Mouse (Mus musculus) frontal cortex, postnatal 10 days (tissue): ENCODE measurements around the gene Parp16.
A peak's percentile ranks its signal among the peaks of the same experiment; 100 is the strongest.
"Not testable (repeated sequence)": the region's sequence is repeated elsewhere in the genome, so short reads cannot be mapped to it uniquely, and the experiment has no call there.

ENCODE experiments used
- DNase-seq, 2 experiments: peaks; one replicate each; pipeline ENCODE4 v3.0.0; 2022; ENCODE audit warnings: low spot score in 2 of 2, mixed read lengths in 1 of 2

The Parp16 gene

DNA sequence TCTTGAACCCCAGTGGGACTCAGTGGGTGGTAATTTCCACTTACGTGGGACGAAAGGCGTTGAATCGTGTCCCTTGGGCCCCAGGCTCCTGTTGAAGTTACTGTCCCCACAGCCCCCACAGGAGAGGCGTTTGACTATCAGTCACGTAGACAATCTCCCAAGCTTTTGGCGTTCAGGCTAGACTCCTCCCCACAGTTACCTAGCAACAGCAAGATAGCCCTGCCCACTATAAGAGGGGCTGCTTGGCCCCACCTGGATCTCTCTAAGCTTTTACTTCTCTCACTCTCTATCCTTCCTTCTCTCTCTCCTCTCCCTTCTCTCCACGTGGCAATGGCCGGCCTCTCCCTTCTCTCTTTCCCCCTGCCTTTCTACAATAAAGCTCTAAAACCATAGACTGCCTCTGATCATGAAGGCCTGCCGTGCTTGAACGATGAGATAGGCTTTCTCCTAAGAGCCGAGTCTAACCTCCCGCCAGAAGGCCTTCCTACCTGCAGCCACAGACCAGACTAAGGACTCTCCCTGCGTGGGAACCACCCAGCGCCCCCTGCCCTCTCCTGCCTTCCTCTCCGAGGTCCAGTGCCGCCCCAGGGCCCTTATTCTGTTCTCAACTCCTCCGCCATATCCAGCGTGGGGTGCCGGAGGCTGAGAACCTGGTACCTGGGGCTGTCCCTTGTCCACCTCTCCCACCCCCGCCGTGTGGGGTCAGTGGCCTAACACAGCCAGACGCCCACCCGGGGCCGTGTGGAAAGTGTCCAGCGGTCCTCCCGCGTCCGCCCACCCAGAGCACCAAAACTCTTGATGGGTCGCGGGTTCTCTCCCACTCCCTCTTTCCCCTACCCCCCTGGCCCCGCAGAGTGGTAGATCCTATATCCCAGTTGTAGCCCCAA lies 13.4 kb downstream of the Parp16 start:
- no peak for DNase-seq

DNA sequence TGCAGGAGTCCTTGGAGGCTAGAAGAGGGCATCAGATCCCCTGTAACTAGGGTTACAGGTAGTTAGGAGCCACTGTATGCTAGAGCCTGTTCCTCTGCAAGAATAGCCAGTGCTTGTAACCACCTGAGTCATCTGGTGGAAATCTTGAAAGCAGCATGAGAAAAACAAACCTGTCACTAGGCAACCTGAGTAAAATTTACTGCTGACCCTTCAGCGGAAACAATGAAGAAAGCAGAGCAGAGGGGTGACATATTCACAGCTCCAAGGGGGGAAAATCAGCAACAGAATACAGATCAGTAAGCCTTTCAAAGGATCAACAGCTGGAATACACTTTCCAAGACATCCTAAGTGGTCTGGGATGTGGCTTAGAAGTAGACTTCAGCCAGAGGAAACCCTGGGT lies 16.4 kb downstream of the Parp16 start:
- DNase-seq, result no peak

DNA sequence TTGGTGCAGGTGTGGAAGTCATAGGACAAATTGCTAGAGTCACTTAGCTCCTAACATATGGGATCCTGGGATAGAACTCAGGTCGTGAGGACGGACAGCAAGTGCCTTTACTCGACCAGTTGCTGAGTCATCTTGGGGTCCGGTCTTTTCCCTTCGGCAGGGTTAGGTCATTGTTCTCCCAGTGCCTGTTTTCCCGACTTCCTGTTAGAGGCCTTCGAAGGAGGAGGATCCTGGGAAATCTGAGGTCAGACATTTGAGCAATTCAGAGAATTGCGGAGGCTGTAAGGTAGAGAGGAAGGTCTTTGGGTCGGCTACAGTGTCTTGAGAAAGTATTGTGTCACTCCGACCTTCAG lies 19.2 kb downstream of the Parp16 start:
- DNase-seq, result no peak

DNA sequence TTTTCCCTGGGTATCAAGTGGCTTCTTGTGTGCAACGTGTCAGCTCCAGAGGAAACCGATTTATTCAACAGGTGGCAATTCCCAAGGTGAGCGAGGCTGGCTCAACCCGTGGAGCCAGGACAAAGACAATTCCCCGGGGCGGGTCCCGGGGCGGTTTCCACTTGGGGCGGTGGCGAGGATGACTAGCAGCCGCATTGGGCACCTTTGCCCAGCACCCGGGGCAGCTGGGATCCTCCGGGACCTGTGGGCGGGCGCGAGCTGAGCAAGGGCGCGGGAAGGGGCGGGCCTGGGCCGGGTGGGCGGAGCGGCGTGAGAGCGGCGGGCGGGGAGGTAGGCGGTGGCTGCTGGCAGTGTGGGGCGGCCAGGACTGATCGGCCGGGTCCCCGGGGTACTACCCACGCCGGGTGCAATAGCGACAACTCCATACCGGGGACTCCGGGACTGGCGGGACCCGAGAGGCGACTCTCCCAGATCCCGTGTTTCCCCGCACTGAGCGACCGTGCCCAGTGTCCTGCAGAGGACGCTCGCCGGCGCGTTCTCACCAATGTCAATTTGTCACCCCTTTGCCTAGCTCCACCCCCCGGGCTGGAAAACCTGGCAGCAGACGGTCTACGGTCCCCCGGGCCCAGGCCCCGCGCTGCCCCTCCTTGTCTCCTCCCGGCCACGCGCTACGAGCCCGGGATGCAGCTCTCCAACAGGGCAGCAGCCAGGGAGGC lies 19.8 kb downstream of the Parp16 start:
- DNase-seq, result peak; percentile 66 to 81

DNA sequence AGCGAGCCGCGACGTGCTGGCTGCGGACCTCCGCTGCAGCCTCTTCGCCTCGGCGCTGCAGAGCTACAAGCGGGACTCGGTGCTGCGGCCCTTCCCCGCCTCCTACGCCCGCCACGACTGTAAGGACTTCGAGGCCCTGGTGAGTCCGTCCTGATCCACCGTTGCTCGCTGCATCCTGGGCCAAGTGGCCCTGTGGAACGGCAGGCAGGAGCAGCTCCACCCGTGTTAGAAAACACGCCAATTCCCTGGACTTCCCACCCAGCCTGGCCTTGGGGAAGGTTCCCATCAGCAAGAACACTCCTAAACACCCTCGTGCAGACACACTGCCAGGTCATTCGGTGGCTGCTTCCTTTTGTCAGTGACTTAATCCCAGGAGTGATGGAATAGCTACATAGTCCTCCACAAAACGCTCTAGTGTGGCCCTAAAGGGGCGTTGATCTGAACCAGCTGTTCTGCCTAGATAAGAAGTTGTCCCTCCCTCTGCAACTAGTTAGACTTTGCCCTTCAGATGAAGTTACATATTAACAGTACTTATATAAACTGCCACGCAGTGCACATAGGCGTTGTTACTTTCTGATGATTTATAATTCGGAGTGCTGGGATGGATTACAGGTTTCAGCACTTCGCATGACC lies 20.5 kb downstream of the Parp16 start:
- DNase-seq, result no peak

DNA sequence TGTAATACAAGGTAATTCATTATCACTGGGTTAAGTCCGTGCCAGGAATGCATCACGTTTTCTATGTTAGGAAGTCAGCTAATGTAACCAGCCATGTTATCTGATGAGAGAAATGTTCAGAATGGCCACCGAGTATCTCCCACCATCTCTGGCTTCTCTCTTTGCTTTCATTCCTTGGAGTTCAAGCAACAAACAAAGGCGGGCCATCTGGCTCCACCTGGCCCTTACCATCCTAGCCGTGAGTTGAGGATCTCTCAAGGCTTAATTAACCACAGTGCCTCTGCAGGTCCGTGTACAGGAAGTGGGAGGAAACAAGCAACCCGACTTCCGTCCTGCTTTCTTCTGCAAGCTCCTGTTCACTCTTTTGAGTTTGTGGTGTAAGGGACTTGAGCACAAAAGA lies 21.8 kb downstream of the Parp16 start:
- DNase-seq, result no peak

DNA sequence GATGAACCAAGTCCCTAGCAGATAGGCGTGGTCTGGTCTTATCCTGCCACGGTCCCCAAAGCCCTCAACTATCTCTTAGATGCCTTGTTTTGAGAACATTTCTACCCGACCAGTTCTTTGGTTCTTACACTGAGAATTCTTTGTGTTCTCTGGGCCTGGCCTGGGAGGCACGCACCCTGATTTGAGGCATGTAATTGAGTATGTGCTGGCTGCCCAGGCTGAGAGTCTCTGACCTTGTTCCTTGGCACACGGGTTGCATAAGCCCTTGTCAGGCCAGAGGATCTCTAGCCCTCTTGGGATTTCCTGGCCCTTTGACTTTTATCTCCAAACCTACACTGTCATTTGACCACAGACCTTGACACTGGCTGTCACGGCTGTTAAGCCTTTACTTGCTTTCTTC lies 22.5 kb downstream of the Parp16 start:
- no peak for DNase-seq

DNA sequence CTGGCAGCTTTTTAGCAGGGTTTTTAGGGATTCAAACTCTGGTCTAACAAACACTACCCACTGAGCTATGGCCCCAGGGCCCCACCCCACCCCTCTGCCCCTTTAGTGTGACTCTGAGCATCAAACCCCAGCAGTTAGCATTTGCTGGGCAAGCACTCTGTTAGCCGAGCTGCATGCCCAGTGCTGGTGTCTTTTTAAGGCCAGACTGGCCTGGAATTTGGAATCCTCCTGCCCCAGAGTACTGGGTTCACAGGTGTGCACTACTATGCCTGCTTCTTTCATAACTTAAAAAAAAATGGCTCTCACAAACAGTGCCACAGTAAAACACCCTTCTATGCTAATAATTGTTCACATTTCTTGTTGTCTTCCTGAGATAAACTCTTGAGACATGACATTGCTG lies 23.8 kb downstream of the Parp16 start:
- DNase-seq, result no peak

DNA sequence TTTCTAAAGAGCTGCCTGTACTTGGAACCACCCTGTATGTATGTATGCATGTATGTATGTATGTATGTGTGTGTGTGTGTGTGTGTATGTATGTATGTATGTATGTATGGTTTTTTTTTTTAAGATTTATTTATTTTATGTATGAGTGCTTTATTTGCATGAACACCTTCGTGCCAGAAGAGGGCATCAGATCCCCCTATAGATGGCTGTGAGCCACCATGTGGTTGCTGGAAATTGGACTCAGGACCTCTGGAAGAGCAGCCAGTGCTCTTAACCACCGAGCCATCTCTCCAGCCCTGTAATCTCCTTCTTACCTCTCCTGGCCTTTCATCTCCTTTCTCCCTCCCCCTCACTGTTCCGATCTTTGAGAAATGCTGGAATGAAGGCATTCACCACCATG lies 25.2 kb downstream of the Parp16 start:
- DNase-seq, result not testable (repeated sequence)

DNA sequence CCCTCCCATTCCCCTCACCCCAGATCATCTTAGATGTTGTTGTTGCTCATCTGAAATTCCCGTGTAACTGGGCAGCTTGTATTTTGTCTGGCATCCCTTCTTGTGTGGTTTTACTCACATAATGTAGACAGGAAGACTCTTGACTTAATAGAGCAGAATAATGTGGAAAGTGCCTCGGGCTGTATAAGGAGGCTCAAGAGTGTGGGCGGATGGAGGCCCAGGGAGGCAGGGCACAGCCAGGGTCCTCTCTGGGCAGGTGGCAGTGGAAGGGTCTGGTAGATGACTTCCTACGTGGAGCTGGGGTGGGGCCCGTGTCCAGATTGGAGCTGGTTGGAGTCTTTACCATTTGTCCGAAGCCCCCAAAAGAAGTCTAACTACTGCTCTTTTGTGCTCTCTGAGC lies 28.8 kb downstream of the Parp16 start:
- no peak for DNase-seq

DNA sequence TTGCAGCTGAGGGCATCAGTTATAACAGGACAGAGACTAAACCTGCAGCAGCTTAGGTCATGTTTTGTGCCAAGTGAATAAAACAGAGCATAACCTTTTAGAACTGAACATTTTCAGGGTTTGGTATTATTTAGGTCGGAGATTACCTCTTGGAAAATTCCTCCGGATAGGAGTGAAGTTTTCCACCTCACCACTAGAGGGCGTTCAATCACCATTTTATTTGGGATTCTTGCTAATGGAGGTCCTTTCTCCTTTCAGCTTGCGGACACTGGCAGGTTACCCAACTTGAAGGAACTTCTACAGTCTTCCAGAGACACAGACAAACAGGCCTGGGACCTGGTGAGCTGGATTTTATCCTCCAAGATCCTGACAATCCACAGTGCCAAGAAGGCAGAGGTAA lies 30.6 kb downstream of the Parp16 start:
- no peak for DNase-seq

DNA sequence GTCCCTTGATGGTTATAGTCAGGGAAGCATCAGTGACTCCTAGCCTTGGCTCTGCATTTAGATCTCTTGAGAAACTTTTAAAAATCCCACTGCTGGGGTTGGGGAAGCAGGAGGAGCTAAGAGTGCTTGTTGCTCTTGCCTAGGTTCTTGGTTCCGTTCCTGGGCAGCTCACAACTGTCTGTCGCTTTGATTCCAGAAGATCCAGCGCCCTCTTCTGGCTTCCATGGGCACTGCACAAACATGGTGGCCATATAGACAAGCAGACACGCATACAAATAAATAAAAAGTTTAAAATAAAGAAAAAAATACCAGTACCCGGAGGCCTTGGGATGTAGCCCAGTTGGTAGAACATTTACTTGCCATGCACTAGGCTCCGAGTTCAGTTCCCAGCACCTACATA lies 35.1 kb downstream of the Parp16 start:
- DNase-seq, result no peak

DNA sequence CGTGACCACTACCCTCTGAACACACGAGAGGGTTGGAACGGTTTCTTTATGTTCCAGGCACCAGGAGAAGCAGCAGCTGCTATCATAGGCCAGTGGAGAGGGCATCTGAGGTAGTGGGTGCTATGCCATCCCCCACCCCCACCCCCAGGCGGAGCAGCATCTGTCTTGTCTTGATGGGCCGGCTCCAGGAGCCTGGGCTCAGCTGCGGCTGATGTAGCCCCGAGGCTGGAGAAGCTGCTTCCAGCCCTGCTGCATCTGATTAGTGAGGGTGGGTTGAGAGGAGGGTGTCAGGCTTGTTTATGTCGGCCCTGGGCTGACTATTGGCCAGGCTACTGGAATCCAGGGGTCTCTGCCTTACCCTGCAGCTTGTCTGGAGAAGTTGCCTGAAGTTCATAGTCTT lies 36.1 kb downstream of the Parp16 start:
- DNase-seq, result no peak

DNA sequence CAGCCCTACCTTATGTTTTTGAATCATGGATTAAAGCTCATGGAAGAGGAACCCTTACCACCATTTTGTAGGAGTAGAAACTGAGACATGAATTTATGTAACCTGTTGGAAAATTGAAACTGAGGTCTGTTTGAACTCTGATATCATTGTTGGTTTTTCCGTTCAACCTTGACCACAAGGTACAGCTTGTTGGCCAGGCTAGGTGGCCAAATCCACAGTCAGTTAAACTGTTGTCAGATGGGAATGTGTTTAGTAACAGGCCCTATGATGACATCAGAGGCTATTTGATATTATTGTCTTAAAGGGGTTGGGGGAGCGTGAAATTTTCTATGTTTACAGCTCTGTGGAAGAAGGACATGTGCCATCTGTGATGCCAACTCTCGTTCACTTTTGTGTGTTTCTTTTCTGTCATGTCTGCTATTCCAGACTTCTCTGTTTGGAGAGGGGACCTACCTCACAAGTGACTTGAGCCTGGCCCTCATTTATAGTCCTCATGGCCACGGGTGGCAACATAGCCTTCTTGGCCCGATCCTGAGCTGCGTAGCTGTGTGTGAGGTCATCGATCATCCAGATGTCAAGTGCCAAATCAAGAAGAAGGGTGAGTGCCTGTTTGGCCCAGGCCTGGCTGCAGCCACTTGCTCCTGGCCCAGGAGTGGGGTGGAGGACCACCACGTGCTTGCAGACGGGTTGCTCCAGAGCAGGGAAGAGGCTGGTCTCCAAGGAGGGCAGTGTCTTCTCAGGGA lies 38.3 kb downstream of the Parp16 start:
- DNase-seq, result no peak

DNA sequence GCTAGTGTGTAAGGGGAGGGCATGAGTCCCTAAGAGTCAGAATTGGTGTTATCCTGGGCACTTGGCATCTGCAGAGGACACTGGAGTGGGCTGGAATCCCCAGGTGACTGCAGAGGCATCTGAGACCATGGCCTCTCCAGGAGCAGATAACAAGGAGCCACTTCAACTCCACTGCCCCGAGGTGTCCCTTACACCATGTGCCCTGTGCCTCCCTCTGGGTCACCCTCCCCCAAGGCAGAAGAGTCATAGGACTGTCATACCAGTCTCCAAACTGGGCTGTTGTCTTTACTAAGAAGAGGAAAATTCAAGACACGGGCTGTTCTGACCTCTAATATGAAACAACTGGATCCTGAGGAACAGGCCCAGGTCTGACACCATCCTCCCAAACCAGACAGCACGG lies 39.6 kb downstream of the Parp16 start:
- no peak for DNase-seq

DNA sequence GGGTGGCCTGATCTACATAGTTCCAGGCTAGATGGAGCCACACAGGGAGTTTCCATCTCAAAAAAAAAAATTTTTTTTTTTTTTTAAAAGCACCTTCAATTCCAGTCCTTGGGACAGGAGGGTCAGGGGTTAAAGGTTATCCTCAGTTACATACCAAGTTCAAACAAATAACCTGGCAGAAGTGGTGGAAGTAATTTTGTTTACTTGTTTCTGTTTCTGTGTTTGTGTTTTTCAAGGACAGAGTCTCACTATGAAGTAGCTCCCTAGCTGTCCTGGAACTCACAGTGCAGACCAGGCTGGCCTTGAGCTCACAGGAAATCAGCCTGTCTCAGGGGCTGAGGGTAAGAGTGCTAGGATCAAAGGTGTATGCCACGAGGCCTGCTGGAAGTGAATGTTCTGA lies 40.4 kb downstream of the Parp16 start:
- DNase-seq, result no peak

DNA sequence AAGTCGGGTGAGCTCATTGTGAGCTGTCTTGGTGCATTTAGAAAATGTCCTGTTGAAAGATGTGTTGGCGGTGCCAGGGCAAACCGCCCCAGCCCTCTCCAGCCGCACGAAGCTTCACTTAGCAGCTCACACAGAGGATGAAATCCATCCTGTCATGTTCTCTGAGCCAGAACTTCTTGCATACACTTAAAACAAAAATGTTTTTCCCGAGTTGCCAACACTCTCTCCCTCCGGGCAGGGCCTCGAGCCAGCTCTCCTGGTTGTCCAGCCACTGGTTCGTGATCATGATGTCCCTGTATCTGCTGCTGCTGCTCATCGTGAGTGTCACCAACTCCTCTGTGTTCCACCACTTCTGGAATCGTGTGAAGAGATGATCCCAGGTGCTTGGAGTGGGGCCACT lies 42.5 kb downstream of the Parp16 start:
- DNase-seq, result no peak

DNA sequence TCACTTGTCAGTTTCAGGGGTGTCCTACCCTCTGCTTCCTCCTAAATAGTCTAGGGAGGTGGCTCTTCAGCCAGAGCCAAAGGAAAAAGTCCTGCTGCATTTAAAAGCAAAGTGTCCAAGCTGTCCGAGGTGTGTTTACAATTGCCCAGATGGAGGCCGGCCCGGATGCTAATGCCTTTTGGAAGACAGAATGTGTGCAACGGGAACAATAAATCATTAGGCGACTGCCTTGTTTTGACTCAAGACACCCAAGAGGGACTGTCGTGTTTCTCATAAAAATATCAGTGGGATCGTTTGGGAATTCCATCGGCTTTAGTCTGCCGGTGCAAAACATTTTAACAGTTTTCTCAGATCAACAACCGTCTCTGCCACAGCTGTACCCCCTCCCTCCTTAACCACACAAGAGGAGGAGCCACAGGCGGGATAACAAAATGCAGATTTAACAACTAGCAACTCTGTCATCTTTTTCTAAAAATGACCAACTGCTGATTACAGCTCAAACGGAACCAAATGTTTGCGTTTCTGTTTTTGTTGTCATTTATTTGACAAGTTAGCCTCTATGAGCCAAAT lies 43.1 kb downstream of the Parp16 start:
- DNase-seq, result no peak

DNA sequence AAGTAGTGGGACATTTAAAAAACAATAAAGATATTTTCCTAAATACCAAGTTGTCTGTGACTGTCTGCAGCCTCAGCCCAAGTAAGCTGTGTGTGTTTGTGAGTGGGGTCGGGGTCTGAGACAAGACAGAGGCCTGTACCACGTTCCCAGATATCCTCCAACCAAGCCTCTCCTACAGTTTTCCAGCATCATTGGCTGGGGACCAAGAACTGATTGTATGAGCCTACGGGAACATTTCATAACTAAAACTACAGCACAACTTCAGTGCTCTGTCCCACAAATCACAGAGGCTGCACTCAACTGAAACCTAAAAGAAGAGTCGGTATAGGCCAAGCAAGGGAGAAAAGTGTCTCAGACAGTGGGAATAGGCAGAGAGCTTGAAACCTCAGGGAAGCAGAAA lies 44.0 kb downstream of the Parp16 start:
- DNase-seq, result no peak

DNA sequence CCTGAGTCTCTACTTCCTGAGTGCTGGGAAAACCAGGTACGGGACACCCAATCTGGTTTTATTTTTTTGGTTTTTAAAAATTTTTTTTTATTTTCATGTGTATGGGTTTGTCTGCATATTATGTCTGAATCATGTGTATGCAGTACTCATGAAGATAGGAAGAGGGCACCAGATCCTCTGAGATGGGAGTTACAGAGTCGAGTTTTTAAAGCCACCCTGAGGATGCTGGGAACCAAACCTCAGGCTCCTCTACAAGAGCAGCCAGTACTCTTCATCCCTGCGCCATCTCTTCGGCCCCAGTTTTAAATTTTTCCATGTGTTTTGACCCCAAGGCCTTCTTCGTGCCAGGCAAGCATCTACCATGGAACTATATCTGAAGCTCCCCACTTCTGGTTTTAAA lies 44.6 kb downstream of the Parp16 start:
- no peak for DNase-seq

DNA sequence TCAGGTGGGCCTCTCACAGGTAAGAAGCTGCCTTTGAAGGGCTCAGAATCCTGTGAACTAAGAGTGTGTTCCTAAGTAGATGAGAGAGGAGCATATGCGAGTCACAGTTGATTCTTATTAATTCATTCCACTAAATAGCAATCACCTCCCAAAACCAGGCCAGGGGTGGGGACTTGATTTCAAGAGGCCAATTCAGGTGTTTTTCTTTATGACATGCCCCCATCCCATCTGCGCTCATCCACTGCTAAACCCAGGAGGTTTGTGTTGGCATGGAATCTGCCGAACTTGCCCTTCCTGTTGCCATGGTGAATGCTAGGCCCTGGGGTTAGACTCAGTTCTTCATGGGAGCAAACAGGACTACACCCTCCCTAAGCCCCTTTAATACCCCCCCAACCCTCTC lies 45.4 kb downstream of the Parp16 start:
- DNase-seq, result no peak

DNA sequence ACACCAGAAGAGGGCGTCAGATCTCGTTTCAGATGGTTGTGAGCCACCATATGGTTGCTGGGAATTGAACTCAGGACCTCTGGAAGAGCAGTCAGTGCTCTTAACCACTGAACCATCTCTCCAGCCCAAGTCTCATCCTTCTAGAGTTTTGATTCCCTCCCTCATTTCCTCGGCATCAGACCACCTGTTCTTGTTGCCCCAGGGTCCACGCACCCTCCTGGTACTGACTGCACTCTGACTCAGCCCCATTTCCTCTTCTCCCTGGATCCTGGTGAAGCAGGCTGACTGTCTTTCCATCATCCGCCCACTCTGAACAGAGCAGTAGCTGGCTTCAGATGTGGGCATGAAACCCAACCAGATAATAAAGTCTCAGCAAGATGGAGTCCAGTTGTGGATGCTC lies 46.8 kb downstream of the Parp16 start:
- no peak for DNase-seq
